Mouse (Mus musculus) gastrocnemius, postnatal 25 days (tissue): ENCODE data around the gene Gm49352. TPM values are rescaled to one million over a fixed set of nuclear protein-coding genes. Genes with fewer than 3 reads are reported as not detected.
"Not testable (repeated sequence)": the region's sequence is repeated elsewhere in the genome, so short reads cannot be mapped to it uniquely, and the experiment has no call there.

Experiments used
- DNase-seq: peaks from one replicate; pipeline ENCODE4 v3.0.0; 2022
- long read RNA-seq, 2 experiments: library from polyadenylated mRNA; stranded (forward); transcript quantifications; one replicate each; pipeline ENCODE4 v2.0.0; 2021
- total RNA-seq, 2 experiments: library from RNA; stranded (reverse); gene quantifications; 1 replicate in 1 of 2; 2 replicates in 1 of 2; pipeline ENCODE4 v1.2.3; 2021

The Gm49352 gene
- not detected for total RNA-seq
- long read RNA-seq, experiment 1: 0 reads
- long read RNA-seq, experiment 2: 0 reads

DNA sequence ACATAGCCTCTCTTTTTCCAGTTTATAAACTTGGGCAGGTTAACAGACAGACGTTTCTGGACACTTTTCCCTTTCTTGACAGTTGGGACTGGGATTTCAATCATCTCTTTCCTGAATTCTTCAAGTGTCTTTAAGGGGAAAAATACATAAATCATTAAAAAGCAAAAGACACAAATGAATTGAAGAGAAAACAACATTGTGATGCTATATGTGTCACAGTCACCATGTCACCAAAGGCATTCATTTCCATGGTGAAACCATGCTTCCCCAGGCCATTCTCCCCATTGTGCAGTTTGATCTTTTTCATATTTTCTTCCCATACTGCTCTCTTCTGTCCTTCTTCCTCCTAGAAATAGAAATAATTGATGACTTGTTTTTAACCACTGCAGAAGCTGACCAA lies at the start of gene Gm49352:
Gene Gm49352 (minus strand): TSS at position 101 of the 400 bp plus-strand sequence.
- DNase-seq: not testable (repeated sequence)

DNA sequence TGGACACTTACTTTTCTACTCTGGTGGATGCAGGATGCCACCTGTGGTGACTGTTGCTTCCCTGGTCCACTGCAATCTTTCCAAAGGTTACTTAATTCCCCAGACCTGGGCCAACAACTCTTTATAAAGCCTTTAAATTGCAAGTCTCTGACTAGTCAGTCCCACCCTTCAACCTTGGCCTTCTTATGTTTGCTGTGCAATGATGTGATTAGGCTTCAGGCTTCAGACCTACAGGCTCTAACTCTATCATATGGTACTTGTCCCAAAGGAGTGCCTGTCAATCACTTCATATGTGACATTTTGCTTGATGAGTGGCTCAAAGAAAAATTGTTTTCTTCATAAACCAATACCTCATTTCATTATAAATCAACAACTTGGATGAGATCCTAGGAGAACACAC lies 2.1 kb upstream of the Gm49352 start, which contains the start of gene Cts3:
Gene Cts3 (minus strand): TSS at position 101 of the 400 bp plus-strand sequence.
- no peak for DNase-seq

DNA sequence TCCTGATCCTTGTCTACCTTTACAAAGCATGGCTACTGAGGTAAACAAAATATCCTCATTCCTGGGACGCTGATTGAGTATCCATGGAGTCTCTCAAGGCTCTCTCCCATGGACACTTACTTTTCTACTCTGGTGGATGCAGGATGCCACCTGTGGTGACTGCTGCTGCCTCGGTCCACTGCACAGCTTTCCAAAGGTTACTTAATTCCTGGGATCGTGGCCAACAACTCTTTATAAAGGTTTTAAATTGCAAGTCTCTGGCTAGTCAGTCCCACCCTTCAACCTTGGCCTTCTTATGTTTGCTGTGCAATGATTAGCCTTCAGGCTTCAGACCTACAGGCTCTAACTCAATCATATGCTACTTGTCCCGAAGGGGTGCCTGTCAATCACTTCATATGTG lies 26.3 kb downstream of the Gm49352 start, which contains the start of gene Ctsm:
Gene Ctsm (minus strand): TSS at position 209 of the 400 bp plus-strand sequence.
- DNase-seq: no peak

Other genes with a start within 250 kb of the Gm49352 start
- gene Cts7, start 210.0 kb downstream of the Gm49352 start, total RNA-seq: not detected
- gene Ctsm, start 26.3 kb downstream of the Gm49352 start, total RNA-seq: not detected
- not detected for gene Cts3, start 2.0 kb upstream of the Gm49352 start, total RNA-seq